Comparison of ENCODE assay signal across 8 mouse cellular contexts in the genomic region with DNA sequence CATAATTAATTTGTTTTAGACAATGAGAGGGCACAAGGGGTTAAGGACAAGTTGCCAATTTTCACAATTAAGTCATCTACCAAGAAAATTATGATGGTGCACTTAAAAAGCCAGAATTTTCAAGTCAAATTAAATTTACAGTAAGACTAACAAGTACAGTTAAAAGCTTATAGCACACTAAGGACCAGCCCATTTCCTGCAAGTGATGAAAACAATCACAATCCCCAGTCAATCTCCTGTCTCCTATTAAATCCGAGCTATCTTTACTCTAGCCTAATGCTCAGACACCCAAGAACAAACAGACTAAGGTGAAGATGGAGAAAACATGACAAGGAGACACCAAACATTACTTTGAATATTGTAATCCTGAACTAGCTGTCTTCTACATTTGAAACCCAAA. TPM values are rescaled to one million over a fixed set of nuclear protein-coding genes. Genes with fewer than 3 reads are reported as not detected.
DNase-seq lines count a peak whose midpoint lies in the region; ATAC-seq and TF ChIP-seq lines count a peak whose summit lies in the region.

No protein-coding gene starts in this region.

- no peaks in the 10 kb centered on the region for H3K9me3 ChIP-seq in megakaryocyte, embryonic 14.5 days
- H3K9me3 ChIP-seq in liver, embryonic 11.5 days (ENCODE audit: control insufficient read depth, low read length): no peaks in the 10 kb centered on the region
- no peaks in the 10 kb centered on the region for H3K9me3 ChIP-seq in stomach, postnatal 0 days (ENCODE audit: control insufficient read depth, low read length)

- no peak for DNase-seq in cerebellum, adult 2 months
- DNase-seq in cerebellum, postnatal 4 days (ENCODE audit: low spot score in 2 of 2): no peak
- no peak for DNase-seq in liver, embryonic 11.5 days (ENCODE audit: low spot score)
- no peak for DNase-seq in stomach, postnatal 0 days (ENCODE audit: low spot score)
- DNase-seq in left cerebral cortex, adult 8-10 months (ENCODE audit: low spot score in 2 of 2): no peak
- DNase-seq in urinary bladder, adult 2 months (ENCODE audit: low spot score): no peak

- TF ChIP-seq POLR2A in cerebellum, adult 2 months (IDR thresholded peaks at IDR 0.05; ENCODE audit: borderline replicate concordance, insufficient read depth, low read length): no peak

- no peak for ATAC-seq in megakaryocyte, adult 5-6 weeks (ENCODE audit: poor library complexity, severe bottlenecking)
- ATAC-seq in liver, embryonic 11.5 days (replicated peaks; ENCODE audit: low FRiP score): no peak
- no peak for ATAC-seq in stomach, postnatal 0 days (ENCODE audit: low FRiP score, low TSS enrichment)

- no peak overlapping the region for H3K27ac ChIP-seq in cerebellum, adult 2 months (ENCODE audit: insufficient read depth, low read length)
- no peak overlapping the region for H3K27ac ChIP-seq in liver, embryonic 11.5 days (ENCODE audit: low read depth, low read length)
- no peak overlapping the region for H3K27ac ChIP-seq in stomach, postnatal 0 days (replicated peaks)

- no peak for TF ChIP-seq EP300 in stomach, postnatal 0 days (optimal IDR thresholded peaks at IDR 0.05)

- H3K4me3 ChIP-seq in cerebellum, adult 2 months (replicated peaks; ENCODE audit: insufficient read depth, low read depth, low read length): peak overlapping the region; percentile 48
- peak overlapping the region; percentile 97 for H3K4me3 ChIP-seq in megakaryocyte, embryonic 14.5 days (replicated peaks)
- H3K4me3 ChIP-seq in liver, embryonic 11.5 days (ENCODE audit: low read depth, low read length): peak overlapping the region; percentile 34
- H3K4me3 ChIP-seq in stomach, postnatal 0 days (ENCODE audit: low read depth, low read length): peak overlapping the region; percentile 74

- no peaks in the 10 kb centered on the region for H3K27me3 ChIP-seq in cerebellum, adult 2 months (ENCODE audit: control insufficient read depth, insufficient read depth, low read length)
- no peaks in the 10 kb centered on the region for H3K27me3 ChIP-seq in megakaryocyte, embryonic 14.5 days (replicated peaks)
- no peaks in the 10 kb centered on the region for H3K27me3 ChIP-seq in liver, embryonic 11.5 days (replicated peaks; ENCODE audit: control insufficient read depth, insufficient read depth, low read length)
- H3K27me3 ChIP-seq in stomach, postnatal 0 days (ENCODE audit: control insufficient read depth, insufficient read depth, low read length): no peaks in the 10 kb centered on the region

- peak overlapping the region; percentile 63 for H3K4me2 ChIP-seq in liver, embryonic 11.5 days
- H3K4me2 ChIP-seq in stomach, postnatal 0 days (replicated peaks; ENCODE audit: low read depth): peak overlapping the region; percentile 43

- no peak for TF ChIP-seq CTCF in cerebellum, adult 2 months (IDR thresholded peaks at IDR 0.05; ENCODE audit: borderline replicate concordance, insufficient read depth, low read depth, low read length)
- no peak for TF ChIP-seq CTCF in stomach, postnatal 0 days (IDR thresholded peaks at IDR 0.05; ENCODE audit: low read depth)

- H3K36me3 ChIP-seq in megakaryocyte, embryonic 14.5 days (replicated peaks; ENCODE audit: low read length): no peaks in the 10 kb centered on the region
- no peaks in the 10 kb centered on the region for H3K36me3 ChIP-seq in liver, embryonic 11.5 days (ENCODE audit: control insufficient read depth, insufficient read depth, low read length)
- no peaks in the 10 kb centered on the region for H3K36me3 ChIP-seq in stomach, postnatal 0 days (ENCODE audit: control insufficient read depth, insufficient read depth, low read length)

- peaks cover 5% of the 10 kb centered on the region; the same call in 1 of the 2 replicates for H3K4me1 ChIP-seq in cerebellum, adult 2 months (ENCODE audit: control insufficient read depth, insufficient read depth, low read length)
- H3K4me1 ChIP-seq in megakaryocyte, embryonic 14.5 days: peaks cover 42% of the 10 kb centered on the region
- peaks cover 17% of the 10 kb centered on the region for H3K4me1 ChIP-seq in liver, embryonic 11.5 days (replicated peaks; ENCODE audit: control insufficient read depth, insufficient read depth, low read length)
- no peaks in the 10 kb centered on the region for H3K4me1 ChIP-seq in stomach, postnatal 0 days (replicated peaks; ENCODE audit: control insufficient read depth, insufficient read depth)

- WGBS in cerebellum, adult 2 months: 6% methylated on average over 1 of the region's 1 CpGs
- WGBS in liver, embryonic 11.5 days: 11% methylated on average over 1 of the region's 1 CpGs
- WGBS in stomach, postnatal 0 days: 5% methylated on average over 1 of the region's 1 CpGs

- H3K9ac ChIP-seq in liver, embryonic 11.5 days (ENCODE audit: low read depth, low read length): no peak overlapping the region
- H3K9ac ChIP-seq in stomach, postnatal 0 days (ENCODE audit: low read length): no peak overlapping the region

RNA-seq across cellular contexts. Expression of a gene that starts 3.2 kb away (rescaled TPM):
- polyA plus RNA-seq in cerebellum, adult 2 months (2012; rRNA removed): 276 and 278 TPM in 2 replicates
- 1.2 and 4.0 TPM in 2 replicates for polyA plus RNA-seq in megakaryocyte, embryonic 14.5 days (2012; ENCODE audit: insufficient read depth, low replicate concordance)
- 239 and 268 TPM in 2 replicates for total RNA-seq in megakaryocyte, adult 5-6 weeks (2015)
- total RNA-seq in megakaryocyte, adult 5-6 weeks (2017): 115 and 132 TPM in 2 replicates
- polyA plus RNA-seq in liver, embryonic 11.5 days (2014; fragmentation: Nextera tagmentation; extraction: Ambion mirVana): 18.2 and 20.3 TPM in 2 replicates
- 9.7 and 9.8 TPM in 2 replicates for polyA plus RNA-seq in stomach, postnatal 0 days (2015; fragmentation: Nextera tagmentation; extraction: Ambion mirVana)
- total RNA-seq in left cerebral cortex, adult 8-10 months (2022): 100 to 1,000 TPM; 375 to 387 (median 386) TPM
- 74.0 and 86.9 TPM in 2 replicates for polyA plus RNA-seq in urinary bladder, adult 2 months (2012; rRNA removed)

Comparison
In these comparisons a context has a peak if more than half of its experiments do, and no peak if none do; other contexts are left out.
1. H3K4me3 ChIP-seq: peak in every context shown above with its lines; median percentile 97 in megakaryocyte, embryonic 14.5 days; 74 in stomach, postnatal 0 days; 48 in cerebellum, adult 2 months; 34 in liver, embryonic 11.5 days.